Mouse (Mus musculus) megakaryocyte progenitor cell, adult 5-6 weeks (primary cell): Measurements from ENCODE around the gene Cracr2b. TPM values are rescaled to one million over a fixed set of nuclear protein-coding genes. Genes with fewer than 3 reads are reported as not detected.
"Not testable (repeated sequence)": the region's sequence is repeated elsewhere in the genome, so short reads cannot be mapped to it uniquely, and the experiment has no call there.

Source experiments
- ATAC-seq: replicated peaks from 2 replicates; pipeline ENCODE4 v1.8.0; 2016; ENCODE audit warnings: mild to moderate bottlenecking, moderate TSS enrichment, inconsistent platforms; ENCODE audit not compliant: poor library complexity
- total RNA-seq, 2 experiments: library from RNA; stranded (forward) in 1 of 2; stranded (reverse) in 1 of 2; fragments of 157-497, 149-512 nt in 1 of 2; fragments of 200-1000 nt in 1 of 2; gene quantifications; 2 replicates each; pipeline versions ENCODE4 v1.2.3 to v1.2.4; 2015 to 2017

Gene Cracr2b
- total RNA-seq, 2 experiments from 2014 or later, result 8.9 to 16.6 TPM

DNA sequence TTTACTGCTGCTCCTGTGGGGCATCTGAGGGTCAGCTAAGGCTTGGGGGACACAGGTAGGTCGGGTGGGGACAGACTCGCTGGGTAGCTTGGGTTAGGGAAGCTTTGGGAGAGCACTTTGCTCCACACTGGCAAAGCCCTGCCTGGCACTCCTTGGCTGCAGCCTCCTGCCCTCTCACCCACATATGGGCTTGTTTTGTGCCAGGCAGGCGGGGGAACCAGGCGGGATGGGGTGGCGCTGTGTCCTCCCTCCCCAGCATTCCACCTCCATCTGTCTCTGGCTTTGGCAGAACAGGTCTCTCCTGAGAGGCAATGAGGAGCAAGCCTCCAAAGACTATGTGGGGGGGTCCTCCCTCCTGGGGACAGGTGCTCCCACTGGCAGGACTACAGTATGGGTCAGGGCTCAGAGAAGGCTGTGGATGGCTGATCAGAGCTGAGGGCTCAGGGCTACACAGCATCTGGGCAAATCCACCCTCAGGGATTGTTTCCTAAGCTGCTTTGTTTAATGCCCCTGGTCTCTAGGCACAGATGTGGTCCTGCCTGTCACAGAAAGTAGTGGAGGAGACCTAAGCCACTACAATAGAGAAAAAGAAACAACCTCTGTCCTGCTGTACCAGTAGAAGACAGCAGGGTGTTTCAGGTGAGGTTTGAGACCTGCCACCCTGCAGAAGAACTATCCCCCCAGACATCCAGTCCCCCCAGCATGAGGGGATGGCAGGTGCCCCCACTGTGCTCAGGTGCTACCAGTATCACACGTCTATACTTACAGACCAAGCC, 28.0 kb upstream of the Cracr2b start:
- ATAC-seq, result no peak

DNA sequence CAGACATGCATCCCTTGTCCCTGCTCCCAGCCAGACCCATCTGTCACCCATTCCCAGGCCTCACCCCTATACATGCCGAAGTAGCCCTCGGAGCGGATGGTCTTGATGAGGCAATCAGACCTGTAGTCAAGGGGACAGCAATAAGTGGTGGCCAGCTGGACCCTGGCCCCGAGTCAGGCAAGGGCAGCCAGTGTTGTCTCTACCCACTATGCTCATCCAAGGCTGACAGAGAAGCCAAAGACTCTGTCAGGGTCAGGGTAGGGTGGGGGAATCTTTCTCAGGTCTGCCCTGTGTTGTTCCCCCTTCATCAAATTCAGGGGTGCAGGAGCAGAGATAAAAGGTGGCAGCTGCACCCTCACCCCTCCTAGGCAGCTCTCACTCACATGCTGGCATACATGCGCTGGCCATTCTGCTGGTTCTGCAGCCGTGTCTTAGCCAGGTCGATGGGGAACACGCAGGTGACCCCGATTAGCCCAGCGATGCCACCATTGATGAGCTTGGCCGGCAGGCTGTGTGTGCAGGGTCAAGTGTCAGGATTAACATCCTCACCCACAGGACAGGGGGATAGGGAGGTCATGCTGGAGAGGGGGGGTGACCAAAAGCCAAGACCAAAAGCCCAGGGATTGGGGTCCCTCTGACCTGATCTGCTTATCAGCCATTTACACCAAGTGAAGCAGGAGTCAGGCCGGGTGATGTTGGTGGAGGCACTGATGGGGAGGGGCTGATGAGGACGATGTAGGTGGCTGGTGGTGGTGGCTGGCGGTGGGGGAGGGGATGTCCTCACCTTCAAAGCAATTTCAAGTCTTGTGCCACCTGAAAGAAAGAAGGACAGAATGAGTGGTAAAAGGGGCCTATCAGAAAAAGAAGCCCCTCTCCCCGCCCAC, 27.1 kb upstream of the Cracr2b start:
- ATAC-seq, result no peak

- ATAC-seq, result no peak
Measured at GRCm38 (mm10) chr7:141434464-141434863, 26.4 kb upstream of the Cracr2b start.

- ATAC-seq, result peak; percentile 71
Measured at GRCm38 (mm10) chr7:141435129-141435855, 25.6 kb upstream of the Cracr2b start.

DNA sequence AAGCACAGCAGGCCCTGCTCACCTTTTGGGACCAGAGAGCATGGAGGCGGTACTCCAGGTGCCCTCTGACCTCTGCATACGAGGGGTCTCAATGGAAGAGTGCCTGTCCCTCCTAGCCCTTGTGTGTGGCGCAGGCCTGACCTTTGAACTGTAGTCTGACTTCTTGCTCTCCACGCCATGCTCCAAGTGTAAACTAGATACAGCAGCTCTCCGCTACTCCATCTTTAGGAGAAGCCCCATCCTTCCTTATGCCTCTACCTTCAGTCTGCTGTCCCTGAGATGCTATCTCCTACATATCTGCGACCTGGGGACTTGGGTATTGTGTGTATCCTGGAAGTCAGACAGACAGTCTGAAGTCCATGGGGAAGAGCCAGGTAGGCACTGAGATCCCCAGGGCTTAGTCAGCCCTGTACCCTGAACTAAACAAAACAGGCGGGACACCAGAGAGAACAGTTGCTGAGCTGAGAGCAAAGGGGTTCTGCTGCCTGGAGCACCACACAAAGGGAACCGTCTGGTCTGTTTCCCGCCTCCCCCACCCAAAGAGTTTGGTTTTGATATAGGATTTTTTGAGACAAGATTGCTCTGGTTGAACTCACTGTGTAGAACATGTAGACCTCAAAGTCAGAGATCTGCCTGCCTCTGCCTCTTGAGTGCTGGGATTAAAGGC, 24.9 kb upstream of the Cracr2b start:
- no peak for ATAC-seq

DNA sequence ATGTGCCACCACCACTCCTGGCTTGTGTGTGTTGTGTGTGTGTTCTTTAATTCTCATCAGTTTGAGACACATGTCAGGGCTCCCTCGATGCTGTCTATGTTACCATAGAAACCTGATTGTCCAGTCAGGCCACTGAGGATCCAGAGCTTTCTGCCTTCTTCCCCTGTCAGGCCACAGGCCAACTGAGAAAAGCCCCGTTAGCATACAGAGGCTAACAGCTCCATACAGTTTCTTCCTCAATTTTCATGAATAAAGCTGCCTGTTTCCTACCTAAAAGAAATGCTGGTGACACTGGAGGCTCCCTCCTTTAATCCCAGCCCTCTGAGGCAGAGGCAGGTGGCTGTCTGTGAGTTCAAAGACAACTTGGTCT, 24.4 kb upstream of the Cracr2b start:
- no peak for ATAC-seq

GRCm38 (mm10) chr7:141437178-141438120, 23.4 kb upstream of the Cracr2b start, which contains the start of gene Slc25a22:
Gene Slc25a22, minus strand, starts transcription at chr7:141437892.
- ATAC-seq, result peak; percentile 75

DNA sequence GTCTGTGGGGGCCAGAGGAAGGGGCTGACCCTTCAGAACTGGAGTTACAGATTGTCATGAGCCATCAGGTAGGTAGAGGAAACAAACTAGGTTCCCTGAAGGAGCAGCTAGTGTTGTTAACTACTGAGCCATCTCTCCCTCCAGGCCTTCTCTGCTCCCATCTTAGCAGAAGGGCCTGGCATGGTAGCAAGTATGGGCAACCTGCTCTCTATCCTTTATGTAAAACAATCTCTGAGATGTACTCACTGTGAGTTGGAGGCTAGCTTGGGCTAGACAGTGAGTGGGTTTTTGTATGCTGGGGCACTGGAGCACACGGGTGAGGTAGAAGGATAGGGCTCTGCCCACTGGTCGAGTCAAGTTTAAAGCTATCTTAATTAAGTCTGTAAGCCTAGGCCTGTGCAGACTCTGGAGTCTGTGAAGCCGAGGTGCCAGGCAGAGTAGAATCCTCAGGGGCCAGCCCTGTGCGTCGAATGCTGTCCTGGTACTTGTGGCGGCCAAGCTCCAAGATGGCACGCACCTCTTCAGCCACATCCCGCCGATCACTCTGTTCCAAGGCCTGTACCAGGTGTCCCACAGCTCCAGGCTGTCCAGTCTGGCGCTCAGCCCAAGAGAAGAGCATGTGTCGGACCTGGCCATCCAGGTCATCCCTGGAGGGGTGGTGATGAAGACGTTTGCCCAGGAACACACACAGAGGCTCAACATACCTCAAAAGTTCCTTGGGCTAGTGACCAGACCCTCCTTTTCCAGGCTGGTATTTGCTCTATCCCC, 22.5 kb upstream of the Cracr2b start:
- ATAC-seq, result no peak

DNA sequence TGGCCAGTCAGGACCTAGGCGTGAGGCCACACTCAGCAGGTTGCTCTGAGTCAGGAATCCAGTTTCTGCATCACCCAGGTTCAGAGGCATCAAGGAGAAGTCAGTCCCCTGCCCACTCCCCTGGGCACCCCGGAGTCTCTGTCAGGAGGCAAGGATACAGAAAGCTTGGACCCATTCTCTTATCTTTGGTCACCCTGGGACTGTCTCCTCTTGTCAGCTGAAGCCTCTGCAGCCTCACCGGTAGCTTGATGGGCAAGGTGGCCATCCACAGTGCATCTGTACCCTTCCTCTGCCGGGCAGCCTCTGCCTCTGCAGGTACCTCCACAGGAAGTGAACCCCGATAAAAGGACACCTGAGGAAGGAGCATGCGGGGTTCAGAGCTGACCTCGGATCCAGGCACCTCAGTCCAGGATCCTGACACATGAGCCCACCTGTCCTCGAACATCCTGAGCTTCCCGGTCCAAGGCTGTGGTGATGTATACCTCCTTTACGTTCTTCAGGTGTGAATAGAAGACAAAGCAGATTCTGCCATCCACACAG, 21.7 kb upstream of the Cracr2b start:
- no peak for ATAC-seq

DNA sequence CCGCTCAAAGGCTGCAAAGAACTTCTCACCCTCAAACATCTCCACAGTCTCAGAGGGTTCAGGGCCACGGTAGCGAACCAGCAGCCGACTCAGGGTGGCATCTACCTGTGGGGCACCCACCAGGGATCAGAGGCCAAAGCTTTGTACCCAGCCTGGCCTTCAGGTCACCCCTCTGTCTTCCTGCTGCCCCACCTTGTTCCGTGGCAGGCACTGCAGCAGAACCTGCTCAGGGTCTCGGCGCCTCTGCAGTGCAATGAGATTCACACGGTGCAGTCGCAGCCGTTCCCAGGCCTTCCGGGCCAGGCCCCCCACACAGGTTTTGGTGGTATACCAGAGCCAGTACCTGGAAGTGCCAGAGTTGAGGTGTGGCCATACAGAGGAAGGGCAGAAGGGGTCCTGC, 21.1 kb upstream of the Cracr2b start:
- ATAC-seq, result no peak

DNA sequence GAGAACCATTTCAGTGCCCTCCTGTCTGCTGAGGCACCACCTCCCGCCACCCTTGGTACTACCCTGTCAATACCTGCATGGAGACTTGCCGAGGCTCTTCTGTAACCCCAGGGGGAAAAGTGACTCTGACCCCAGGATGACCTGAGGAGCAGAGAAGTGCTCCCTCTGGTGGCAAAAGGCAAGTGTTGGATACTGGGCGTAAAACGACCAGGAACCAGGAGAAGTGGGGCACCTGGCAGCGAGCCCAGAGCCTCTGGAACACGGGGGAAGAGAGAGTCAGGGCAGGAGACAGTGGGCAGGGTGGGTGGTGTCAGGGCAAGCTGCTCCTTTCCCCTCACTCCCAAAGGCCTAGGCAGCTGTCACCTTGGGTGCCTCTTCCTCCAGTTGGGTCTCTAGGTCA, 20.3 kb upstream of the Cracr2b start:
- ATAC-seq, result peak; percentile 25; the same call in 1 of the 2 replicates

DNA sequence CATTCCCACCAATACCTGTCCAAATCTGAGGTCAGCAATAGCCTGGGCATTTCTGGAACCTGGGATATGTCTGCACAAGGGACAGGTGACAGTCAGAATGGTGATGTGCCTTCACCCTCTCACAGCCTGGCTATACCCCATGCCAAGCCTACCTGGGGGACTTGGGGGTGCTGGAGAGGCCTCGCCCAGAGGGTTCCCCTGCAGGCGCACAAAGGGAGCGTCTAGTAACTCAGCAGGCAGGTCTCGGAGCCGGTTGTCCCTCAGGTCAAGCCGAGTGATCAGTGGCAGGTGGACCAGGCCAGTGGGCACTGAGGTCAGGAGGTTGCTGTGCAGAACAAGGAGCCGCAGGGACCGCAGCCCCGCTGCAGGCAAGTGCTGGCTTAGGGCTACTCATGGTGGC, 19.4 kb upstream of the Cracr2b start:
- ATAC-seq, result no peak

DNA sequence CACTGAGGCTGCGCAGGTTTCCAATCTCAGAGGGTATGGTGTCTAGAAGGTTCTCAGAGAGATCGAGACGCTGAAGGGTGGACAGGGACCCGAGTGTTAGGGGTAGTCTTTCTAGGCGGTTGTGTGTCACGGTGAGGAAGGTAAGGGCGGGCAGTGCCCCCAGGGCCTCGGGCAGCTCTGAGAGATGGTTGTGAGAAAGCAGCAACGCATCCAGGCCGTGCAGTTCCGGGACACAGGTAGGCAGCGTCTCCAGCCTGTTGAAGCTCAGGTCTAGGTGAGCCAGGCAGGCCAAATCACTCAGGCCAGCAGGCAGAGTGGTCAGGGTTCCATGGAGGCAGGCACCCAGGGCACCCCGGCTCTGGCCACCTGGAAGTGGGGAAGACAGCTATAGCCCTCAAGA, 18.7 kb upstream of the Cracr2b start:
- no peak for ATAC-seq

DNA sequence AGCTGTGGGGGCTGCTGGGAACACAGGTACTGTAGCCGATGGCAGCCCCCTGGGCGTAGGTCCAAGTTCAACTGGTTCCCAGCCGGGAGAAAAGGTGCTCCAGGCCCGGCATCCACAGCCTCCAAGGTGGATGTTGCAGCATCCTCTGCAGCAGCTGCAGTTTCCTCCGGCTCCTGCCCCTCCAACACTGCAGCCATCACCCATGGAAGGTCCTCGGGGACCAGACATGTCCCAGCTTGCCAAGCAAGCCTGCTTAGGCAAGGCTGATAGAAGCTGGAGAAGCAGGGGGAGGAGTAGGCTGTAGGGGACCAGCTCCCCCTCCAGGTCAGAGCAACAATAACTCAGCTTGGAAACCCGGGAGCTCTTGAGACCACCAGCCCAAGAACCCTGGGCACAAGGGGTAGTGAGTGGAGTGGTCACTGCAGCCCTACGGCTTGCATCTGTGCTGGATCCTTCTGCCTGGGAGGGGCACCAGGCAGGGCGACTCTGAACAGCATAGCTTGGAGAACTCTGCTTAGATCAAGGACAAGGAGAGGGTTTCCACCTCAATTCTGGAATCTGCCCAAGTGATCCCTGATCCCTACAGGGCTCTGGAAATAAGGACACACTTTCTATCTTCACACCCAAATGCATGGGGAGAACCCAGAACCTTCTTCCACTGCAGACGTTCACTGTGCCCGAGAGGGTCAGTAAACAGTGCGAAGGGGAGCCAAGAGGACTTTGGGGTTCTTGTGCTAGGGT, 17.6 kb upstream of the Cracr2b start:
- ATAC-seq, result peak; percentile 42

- peak; percentile 48 for ATAC-seq
Measured at GRCm38 (mm10) chr7:141443828-141444237, 17.1 kb upstream of the Cracr2b start, which contains the start of gene Pidd1. Gene Pidd1, minus strand, starts transcription at chr7:141444025.

DNA sequence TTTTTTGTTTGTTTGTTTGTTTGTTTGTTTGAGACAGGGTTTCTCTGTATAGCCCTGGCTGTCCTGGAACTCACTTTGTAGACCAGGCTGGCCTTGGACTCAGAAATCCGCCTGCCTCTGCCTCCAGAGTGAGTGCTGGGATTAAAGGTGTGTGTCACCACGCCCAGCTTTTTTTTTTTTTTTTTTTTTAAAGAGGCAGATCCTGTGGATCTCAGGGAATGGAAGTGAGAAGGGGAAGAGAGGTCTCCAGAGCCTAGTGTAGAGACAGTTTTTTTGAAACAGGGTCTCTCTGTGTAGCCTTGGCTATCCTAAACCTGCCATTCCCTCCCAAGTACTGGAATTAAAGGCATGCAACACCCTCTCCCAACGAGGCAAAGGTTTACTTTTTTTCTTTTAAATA, 14.5 kb upstream of the Cracr2b start:
- not testable (repeated sequence) for ATAC-seq

DNA sequence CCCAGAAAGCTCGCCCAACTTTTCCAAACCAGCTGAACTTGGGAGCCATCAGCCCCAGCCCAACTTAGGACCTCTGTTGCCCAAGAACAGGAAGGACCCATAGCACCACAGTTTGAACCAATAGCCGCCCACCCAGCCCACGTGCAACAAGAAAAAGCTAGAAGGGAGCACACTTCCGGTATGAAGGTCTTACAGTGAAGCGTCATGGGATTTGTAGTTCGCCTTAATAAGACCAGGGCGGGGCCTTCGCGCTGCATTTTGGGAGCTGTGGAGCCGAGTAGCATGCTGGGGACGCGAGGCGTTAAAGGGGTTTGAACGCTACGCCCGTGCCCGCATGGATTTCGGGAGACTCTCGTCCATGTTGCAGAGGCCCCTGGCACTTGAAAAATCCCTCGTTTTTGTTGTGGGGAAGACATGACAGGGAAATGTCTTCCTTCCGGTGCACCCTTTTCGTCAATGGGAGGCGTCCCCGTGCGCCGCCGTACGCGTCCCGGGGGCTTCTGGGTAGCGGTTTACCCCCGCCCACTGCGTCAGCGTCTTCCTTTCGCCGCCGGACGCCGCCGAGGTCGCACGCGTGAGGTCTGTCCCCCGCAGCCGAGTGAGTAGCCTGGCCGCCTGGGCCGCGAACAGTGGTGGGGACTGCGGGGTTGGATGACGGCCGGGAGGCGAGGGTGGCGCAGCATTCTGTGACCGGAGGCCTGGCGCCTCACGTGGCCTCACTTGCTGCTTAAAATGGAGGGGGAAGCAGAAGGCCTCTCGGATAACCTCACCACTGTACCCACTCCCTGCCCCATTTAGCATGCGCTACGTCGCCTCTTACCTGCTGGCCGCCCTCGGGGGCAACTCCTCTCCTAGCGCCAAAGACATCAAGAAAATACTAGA, 13.5 kb upstream of the Cracr2b start, which contains the start of gene Rplp2:
TSS of gene Rplp2 (plus strand) at position 261 of the 882 bp plus-strand sequence.
- ATAC-seq, result peak; percentile 76
